Mouse (Mus musculus) heart, adult 2 months (tissue): ENCODE measurements around the gene A530032D15Rik.
"Not testable (repeated sequence)": the region's sequence is repeated elsewhere in the genome, so short reads cannot be mapped to it uniquely, and the experiment has no call there.

Experiments
- CTCF ChIP-seq: fragments of 200-600 bp; IDR thresholded peaks from 2 replicates; pipeline ENCODE4 v1.8.1; 2022; ENCODE audit warnings: antibody characterized with exemption, mild to moderate bottlenecking, moderate library complexity
- EP300 ChIP-seq: fragments of 200-500 bp; IDR thresholded peaks from 2 replicates; pipeline ENCODE4 v1.6.1; 2011; ENCODE audit warnings: low read depth, low read length, control low read depth; ENCODE audit not compliant: insufficient read depth
- POLR2A ChIP-seq: fragments of 200-500 bp; IDR thresholded peaks from 2 replicates; pipeline ENCODE4 v1.6.1; 2011; ENCODE audit warnings: mild to moderate bottlenecking, low read depth, low read length, control low read depth; ENCODE audit not compliant: insufficient read depth

DNA sequence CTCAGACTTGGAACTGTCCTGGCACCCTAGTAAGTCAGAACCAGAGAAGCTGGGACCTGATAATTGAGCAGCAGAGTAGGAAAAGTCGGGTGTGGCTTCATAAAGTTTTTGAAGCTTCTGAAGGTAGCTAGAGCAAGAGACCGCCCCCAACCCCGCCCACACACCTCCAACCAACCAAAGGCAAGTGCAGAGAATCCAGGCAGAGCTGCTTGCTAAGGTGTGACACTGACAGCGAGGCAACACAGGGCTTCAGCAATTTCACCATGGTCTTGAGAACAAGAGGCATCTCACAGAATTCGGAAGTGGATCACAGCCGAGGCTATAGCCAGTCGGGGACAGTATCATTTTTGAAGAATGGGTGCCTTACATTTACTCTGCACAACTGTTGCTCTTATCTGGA is at the start of gene A530032D15Rik:
- TF ChIP-seq POLR2A, EP300, CTCF: not testable (repeated sequence)
